Mouse (Mus musculus): Measurements from ENCODE around the gene Cbx5. TPM values are rescaled to one million over a fixed set of nuclear protein-coding genes. Genes with fewer than 3 reads are reported as not detected.
"Not testable (repeated sequence)": the region's sequence is repeated elsewhere in the genome, so short reads cannot be mapped to it uniquely, and the experiment has no call there.

Cbx5 gene
- total RNA-seq, 1 experiment, result 226 TPM

DNA sequence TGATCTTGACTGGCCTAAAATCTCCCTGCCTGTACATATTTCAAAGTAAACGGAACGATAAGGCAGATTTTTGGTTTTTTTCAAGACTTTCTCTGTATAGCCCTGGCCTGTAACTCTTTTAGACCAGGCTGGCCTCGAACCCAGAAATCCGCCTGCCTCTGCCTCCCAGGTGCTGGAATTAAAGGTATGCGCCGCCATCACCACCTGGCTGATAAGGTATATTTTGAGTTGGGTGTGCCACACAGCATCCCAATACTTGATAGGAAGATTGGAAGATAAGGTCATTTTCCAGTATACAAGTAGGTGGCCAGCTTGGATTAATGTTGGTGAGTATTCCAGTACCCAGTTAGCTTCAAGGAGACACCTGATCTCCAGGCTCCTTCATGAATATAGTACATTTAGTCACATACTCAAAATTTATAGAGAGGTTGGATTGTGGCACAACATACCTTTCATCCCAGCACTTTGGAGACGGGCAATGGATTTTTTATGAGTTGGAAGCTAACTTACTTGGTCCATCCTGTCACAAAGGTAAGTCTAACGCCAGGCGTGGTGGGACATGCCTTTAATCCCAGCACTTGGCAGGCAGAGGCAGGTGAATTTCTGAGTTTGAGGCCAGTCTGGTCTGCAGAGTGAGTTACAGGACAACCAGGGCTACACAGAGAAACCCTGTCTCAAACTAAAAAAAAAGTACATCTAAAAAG lies 7.6 kb upstream of the Cbx5 start:
- H3K27ac ChIP-seq (ENCODE audit: insufficient read depth, low read depth, low read length, poor library complexity, severe bottlenecking), result no peak overlapping the region
- H3K9ac ChIP-seq (ENCODE audit: insufficient read depth, low read depth, low read length, poor library complexity, severe bottlenecking), result no peak overlapping the region
- DNase-seq (ENCODE audit: low read depth, low spot score), result no peak
- H3K36me3 ChIP-seq (ENCODE audit: control insufficient read depth, insufficient read depth, low read length, poor library complexity, severe bottlenecking), result peaks cover 52% of the 10 kb centered on the region
- H3K9me3 ChIP-seq (ENCODE audit: control insufficient read depth, insufficient read depth, low read depth, low read length), result no peaks in the 10 kb centered on the region
- no peak overlapping the region for H3K4me3 ChIP-seq (ENCODE audit: insufficient read depth in 1 of 2, low read depth in 1 of 2, low read length in 2 of 2, poor library complexity in 1 of 2, severe bottlenecking in 1 of 2)
- H3K4me1 ChIP-seq (ENCODE audit: control insufficient read depth in 2 of 2, insufficient read depth in 2 of 2, low read length in 2 of 2, poor library complexity in 1 of 2), result peaks cover 0 to 4% of the 10 kb centered on the region in 2 experiments; a peak in 1 of 4 replicates
- TF ChIP-seq ZNF384 (IDR thresholded peaks at IDR 0.05; ENCODE audit: low read depth, low read length), result no peak
- peak; percentile 61; the same call in 1 of the 2 replicates for TF ChIP-seq CHD2 (IDR thresholded peaks at IDR 0.05; ENCODE audit: low read depth, low read length)
- in situ Hi-C loops (cut with MboI; ENCODE audit: low sequenced_read_pairs in 2 of 2, unreplicated experiment in 2 of 2), result no loop called here

DNA sequence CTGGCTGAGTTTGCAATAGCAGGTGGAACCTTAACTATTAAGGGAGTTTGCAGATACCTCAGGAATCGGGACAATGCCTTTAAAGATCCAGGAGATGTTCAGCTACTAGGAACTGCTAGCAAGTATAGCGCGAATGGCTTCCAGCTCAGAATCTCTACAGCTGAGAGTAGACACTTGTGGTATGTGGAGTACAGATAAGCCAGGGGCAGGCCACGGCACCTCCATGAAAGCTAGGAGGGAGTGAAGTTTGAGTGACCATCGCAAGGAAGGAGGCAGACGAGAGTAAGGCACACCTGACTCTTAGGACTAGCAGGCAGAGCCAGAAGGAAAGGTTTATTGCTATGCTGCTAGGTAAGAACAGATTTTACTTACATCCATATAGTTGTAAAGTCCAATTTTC lies 6.0 kb upstream of the Cbx5 start:
- in situ Hi-C loops (cut with MboI; ENCODE audit: low sequenced_read_pairs in 2 of 2, unreplicated experiment in 2 of 2), result no loop called here
- DNase-seq (ENCODE audit: low read depth, low spot score), result no peak
- H3K36me3 ChIP-seq (ENCODE audit: control insufficient read depth, insufficient read depth, low read length, poor library complexity, severe bottlenecking), result peaks cover 68% of the 10 kb centered on the region

DNA sequence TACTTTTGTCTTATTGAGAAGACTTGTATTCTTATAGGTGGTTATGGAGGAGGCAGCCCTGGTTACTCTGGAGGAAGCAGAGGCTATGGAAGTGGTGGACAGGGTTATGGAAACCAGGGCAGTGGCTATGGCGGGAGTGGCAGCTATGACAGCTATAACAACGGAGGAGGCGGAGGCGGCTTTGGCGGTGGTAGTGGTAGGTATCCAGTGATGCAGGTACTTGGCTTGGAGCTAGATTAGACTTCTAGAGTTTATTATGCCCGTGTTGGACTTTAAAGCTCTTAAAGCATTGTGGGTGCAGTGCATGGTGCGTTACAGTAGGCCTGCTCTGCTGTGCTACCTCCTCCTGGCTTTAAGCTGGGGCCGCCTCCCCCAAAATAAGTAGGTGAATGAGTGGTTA lies 3.3 kb upstream of the Cbx5 start:
- in situ Hi-C loops (cut with MboI; ENCODE audit: low sequenced_read_pairs in 2 of 2, unreplicated experiment in 2 of 2), result no loop called here
- DNase-seq (ENCODE audit: low read depth, low spot score), result no peak
- Histone ChIP-seq H3K27ac (ENCODE audit: insufficient read depth, low read depth, low read length, poor library complexity, severe bottlenecking) (no peak overlapping the region), H3K9ac (ENCODE audit: insufficient read depth, low read depth, low read length, poor library complexity, severe bottlenecking) (peak overlapping the region; percentile 69; the same call in 1 of the 2 replicates), H3K4me1 (ENCODE audit: control insufficient read depth in 2 of 2, insufficient read depth in 2 of 2, low read length in 2 of 2, poor library complexity in 1 of 2) (peaks cover 4% of the 10 kb centered on the region in 2 experiments; a peak in 2 of 4 replicates), H3K36me3 (ENCODE audit: control insufficient read depth, insufficient read depth, low read length, poor library complexity, severe bottlenecking) (peaks cover 59% of the 10 kb centered on the region), H3K4me3 (ENCODE audit: insufficient read depth in 1 of 2, low read depth in 1 of 2, low read length in 2 of 2, poor library complexity in 1 of 2, severe bottlenecking in 1 of 2) (peak overlapping the region; percentile 93 to 94), H3K9me3 (ENCODE audit: control insufficient read depth, insufficient read depth, low read depth, low read length) (no peaks in the 10 kb centered on the region)
- TF ChIP-seq HCFC1 (IDR thresholded peaks at IDR 0.05; ENCODE audit: borderline replicate concordance, insufficient read depth, low read length) (no peak), MAFK (IDR thresholded peaks at IDR 0.05; ENCODE audit: insufficient read depth, low read depth, low read length) (no peak), CHD2 (IDR thresholded peaks at IDR 0.05; ENCODE audit: low read depth, low read length) (no peak), ZC3H11A (IDR thresholded peaks at IDR 0.05; ENCODE audit: borderline replicate concordance, low read depth, low read length) (no peak), ZNF384 (IDR thresholded peaks at IDR 0.05; ENCODE audit: low read depth, low read length) (no peak)

More for the DNA sequence above, 6.0 kb upstream of the Cbx5 start:
- TF ChIP-seq MAFK (IDR thresholded peaks at IDR 0.05; ENCODE audit: insufficient read depth, low read depth, low read length), result no peak
- TF ChIP-seq ZC3H11A (IDR thresholded peaks at IDR 0.05; ENCODE audit: borderline replicate concordance, low read depth, low read length), result no peak
- no peak for TF ChIP-seq ZNF384 (IDR thresholded peaks at IDR 0.05; ENCODE audit: low read depth, low read length)
- no peak for TF ChIP-seq CHD2 (IDR thresholded peaks at IDR 0.05; ENCODE audit: low read depth, low read length)
- TF ChIP-seq HCFC1 (IDR thresholded peaks at IDR 0.05; ENCODE audit: borderline replicate concordance, insufficient read depth, low read length), result no peak
- Histone ChIP-seq H3K9ac (ENCODE audit: insufficient read depth, low read depth, low read length, poor library complexity, severe bottlenecking) (no peak overlapping the region), H3K4me1 (ENCODE audit: control insufficient read depth in 2 of 2, insufficient read depth in 2 of 2, low read length in 2 of 2, poor library complexity in 1 of 2) (peaks cover 0 to 4% of the 10 kb centered on the region in 2 experiments; a peak in 1 of 4 replicates), H3K27ac (ENCODE audit: insufficient read depth, low read depth, low read length, poor library complexity, severe bottlenecking) (no peak overlapping the region), H3K4me3 (ENCODE audit: insufficient read depth in 1 of 2, low read depth in 1 of 2, low read length in 2 of 2, poor library complexity in 1 of 2, severe bottlenecking in 1 of 2) (no peak overlapping the region), H3K9me3 (ENCODE audit: control insufficient read depth, insufficient read depth, low read depth, low read length) (no peaks in the 10 kb centered on the region)

DNA sequence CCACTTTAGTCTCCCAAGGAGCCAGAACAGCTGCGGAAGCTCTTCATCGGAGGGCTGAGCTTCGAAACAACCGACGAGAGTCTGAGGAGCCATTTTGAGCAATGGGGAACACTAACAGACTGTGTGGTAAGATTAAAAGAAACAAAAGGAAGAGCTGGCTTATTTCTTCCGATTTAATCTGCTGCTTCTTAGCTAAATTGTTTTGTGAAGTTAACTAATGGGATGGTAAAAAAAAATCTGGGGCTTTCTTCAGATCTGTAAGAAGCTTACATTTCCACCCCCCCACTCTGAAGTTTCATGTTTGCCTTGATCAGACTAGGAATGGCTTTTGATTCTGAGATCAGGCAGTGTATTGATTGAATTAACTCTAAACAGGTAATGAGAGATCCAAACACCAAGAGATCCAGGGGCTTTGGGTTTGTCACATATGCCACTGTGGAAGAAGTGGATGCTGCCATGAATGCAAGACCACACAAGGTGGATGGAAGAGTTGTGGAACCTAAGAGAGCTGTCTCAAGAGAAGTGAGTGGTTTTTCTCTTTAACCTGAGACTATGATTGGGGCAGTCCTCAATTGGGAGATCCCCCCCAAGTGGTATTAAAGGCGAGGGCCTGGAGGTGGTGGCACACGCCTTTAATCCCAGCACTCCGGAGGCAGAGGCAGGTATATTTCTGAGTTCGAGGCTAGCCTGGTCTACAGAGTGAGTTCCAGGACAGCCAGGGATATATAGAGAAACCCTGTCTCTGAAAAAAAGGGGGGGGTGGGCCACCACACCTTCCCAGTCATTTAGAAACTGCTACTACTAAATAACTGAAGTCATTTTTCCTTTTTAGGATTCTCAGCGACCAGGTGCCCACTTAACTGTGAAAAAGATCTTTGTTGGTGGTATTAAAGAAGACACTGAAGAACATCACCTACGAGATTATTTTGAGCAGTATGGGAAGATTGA lies 1.7 kb upstream of the Cbx5 start:
- H3K9me3 ChIP-seq (ENCODE audit: control insufficient read depth, insufficient read depth, low read depth, low read length); DNase-seq (ENCODE audit: low read depth, low spot score); H3K4me1 ChIP-seq (ENCODE audit: control insufficient read depth in 2 of 2, insufficient read depth in 2 of 2, low read length in 2 of 2, poor library complexity in 1 of 2); in situ Hi-C loops (cut with MboI; ENCODE audit: low sequenced_read_pairs in 2 of 2, unreplicated experiment in 2 of 2): not testable (repeated sequence)
- Histone ChIP-seq H3K27ac (ENCODE audit: insufficient read depth, low read depth, low read length, poor library complexity, severe bottlenecking) (peak overlapping the region; percentile 94), H3K4me3 (ENCODE audit: insufficient read depth in 1 of 2, low read depth in 1 of 2, low read length in 2 of 2, poor library complexity in 1 of 2, severe bottlenecking in 1 of 2) (peak overlapping the region; percentile 93 to 94), H3K36me3 (ENCODE audit: control insufficient read depth, insufficient read depth, low read length, poor library complexity, severe bottlenecking) (peaks cover 44% of the 10 kb centered on the region), H3K9ac (ENCODE audit: insufficient read depth, low read depth, low read length, poor library complexity, severe bottlenecking) (peak overlapping the region; percentile 98)

All from ES-E14 (cell line).